Mouse (Mus musculus): ENCODE results near the gene Mak.

GRCm38 (mm10) chr13:41105541-41105940, 26.0 kb upstream of the Mak start:
- no peak for TF ChIP-seq HCFC1 (IDR thresholded peaks at IDR 0.05; ENCODE audit: borderline replicate concordance, insufficient read depth, low read length)
- TF ChIP-seq MAFK (IDR thresholded peaks at IDR 0.05; ENCODE audit: insufficient read depth, low read depth, low read length), result no peak
- no peak for TF ChIP-seq ZC3H11A (IDR thresholded peaks at IDR 0.05; ENCODE audit: borderline replicate concordance, low read depth, low read length)
- TF ChIP-seq CHD2 (IDR thresholded peaks at IDR 0.05; ENCODE audit: low read depth, low read length), result no peak

Data from ES-E14 (cell line).